Mouse (Mus musculus): ENCODE data around the gene Olfr734. TPM values are rescaled to one million over a fixed set of nuclear protein-coding genes. Genes with fewer than 3 reads are reported as not detected.

Olfr734 gene
- polyA plus RNA-seq, 1 experiment from 2014 or later: not detected

Other genes with a start within 250 kb of the Olfr734 start
- not detected in 2 replicates for gene Olfr726, start 235.8 kb downstream of the Olfr734 start, polyA plus RNA-seq (2014; fragmentation: Nextera tagmentation; extraction: Ambion mirVana)
- not detected in 2 replicates for gene Olfr727, start 203.6 kb downstream of the Olfr734 start, polyA plus RNA-seq (2014; fragmentation: Nextera tagmentation; extraction: Ambion mirVana)
- gene Olfr728, start 184.1 kb downstream of the Olfr734 start, polyA plus RNA-seq (2014; fragmentation: Nextera tagmentation; extraction: Ambion mirVana): not detected in 2 replicates
- not detected in 2 replicates for gene Olfr729, start 173.9 kb downstream of the Olfr734 start, polyA plus RNA-seq (2014; fragmentation: Nextera tagmentation; extraction: Ambion mirVana)
- gene Olfr730, start 138.6 kb downstream of the Olfr734 start, polyA plus RNA-seq (2014; fragmentation: Nextera tagmentation; extraction: Ambion mirVana): not detected in 2 replicates
- not detected in 2 replicates for gene Olfr731, start 84.9 kb downstream of the Olfr734 start, polyA plus RNA-seq (2014; fragmentation: Nextera tagmentation; extraction: Ambion mirVana)
- gene Olfr732, start 42.6 kb downstream of the Olfr734 start, polyA plus RNA-seq (2014; fragmentation: Nextera tagmentation; extraction: Ambion mirVana): not detected in 2 replicates
- gene Olfr733, start 25.2 kb downstream of the Olfr734 start, polyA plus RNA-seq (2014; fragmentation: Nextera tagmentation; extraction: Ambion mirVana): not detected in 2 replicates
- gene Olfr735, start 22.1 kb upstream of the Olfr734 start, polyA plus RNA-seq (2014; fragmentation: Nextera tagmentation; extraction: Ambion mirVana): not detected in 2 replicates
- gene Tlr11, start 31.2 kb upstream of the Olfr734 start, polyA plus RNA-seq (2014; fragmentation: Nextera tagmentation; extraction: Ambion mirVana): not detected in 2 replicates
- not detected in 2 replicates for gene Olfr736, start 54.4 kb upstream of the Olfr734 start, polyA plus RNA-seq (2014; fragmentation: Nextera tagmentation; extraction: Ambion mirVana)
- not detected in 2 replicates for gene Olfr738, start 80.8 kb upstream of the Olfr734 start, polyA plus RNA-seq (2014; fragmentation: Nextera tagmentation; extraction: Ambion mirVana)
- not detected in 2 replicates for gene Olfr739, start 91.9 kb upstream of the Olfr734 start, polyA plus RNA-seq (2014; fragmentation: Nextera tagmentation; extraction: Ambion mirVana)
- gene Olfr740, start 118.8 kb upstream of the Olfr734 start, polyA plus RNA-seq (2014; fragmentation: Nextera tagmentation; extraction: Ambion mirVana): not detected in 2 replicates
- not detected in 2 replicates for gene Olfr741, start 146.0 kb upstream of the Olfr734 start, polyA plus RNA-seq (2014; fragmentation: Nextera tagmentation; extraction: Ambion mirVana)
- not detected in 2 replicates for gene Olfr742, start 176.8 kb upstream of the Olfr734 start, polyA plus RNA-seq (2014; fragmentation: Nextera tagmentation; extraction: Ambion mirVana)
- gene Olfr743, start 195.1 kb upstream of the Olfr734 start, polyA plus RNA-seq (2014; fragmentation: Nextera tagmentation; extraction: Ambion mirVana): not detected in 2 replicates

Data from midbrain, embryonic 14.5 days (tissue).